ENCODE assay signal across 28 mouse cellular contexts in the genomic region with DNA sequence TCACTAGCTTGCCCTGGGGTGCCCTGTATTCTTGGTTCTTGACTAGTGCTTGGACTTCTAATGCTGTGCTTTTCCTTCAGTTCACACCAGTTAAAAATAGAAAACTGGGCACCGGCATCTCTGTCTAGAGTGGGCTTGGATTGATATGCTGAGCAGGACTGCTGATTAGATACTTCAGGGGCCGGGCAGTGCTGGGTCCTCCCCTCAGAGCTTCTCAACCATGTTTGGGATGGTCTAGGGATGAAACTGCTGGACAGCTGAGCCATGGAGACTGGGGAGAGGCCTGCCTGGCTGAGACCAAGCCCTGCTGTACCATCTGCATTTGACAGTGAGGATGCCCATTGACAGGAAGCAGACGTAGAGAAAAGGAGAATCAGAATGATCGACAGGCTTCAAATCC. TPM values are rescaled to one million over a fixed set of nuclear protein-coding genes. Genes with fewer than 3 reads are reported as not detected.
DNase-seq lines count a peak whose midpoint lies in the region; ATAC-seq lines count a peak whose summit lies in the region.
"Had no signal": no experiment of that assay in that cellular context is flagged by ENCODE, and none has a peak within 500 bp of the region (broad histone marks: within the 10 kb centered on the region; RNA-seq: fewer than 3 reads in every experiment).

No protein-coding gene starts in this region.

- peak; percentile 66 for ATAC-seq in heart, embryonic 15.5 days (replicated peaks; ENCODE audit: insufficient number of reproducible peaks, insufficient read depth, low FRiP score, low read depth)
- ATAC-seq in liver, embryonic 12.5 days: no peak
- ATAC-seq: lung, postnatal 0 days; Patski had no signal

- WGBS in heart, embryonic 15.5 days: 34% methylated on average over 4 of the region's 4 CpGs
- 66% methylated on average over 4 of the region's 4 CpGs for WGBS in liver, embryonic 12.5 days (ENCODE audit: insufficient replicate concordance)

- H3K9ac ChIP-seq in heart, embryonic 15.5 days: peak overlapping the region; percentile 41
- H3K9ac ChIP-seq in liver, embryonic 12.5 days: no peak overlapping the region
- H3K9ac ChIP-seq: embryonic facial prominence, embryonic 12.5 days; hindbrain, embryonic 13.5 days; kidney, embryonic 15.5 days; liver, embryonic 14.5 days; neural tube, embryonic 15.5 days had no signal

- H3K27me3 ChIP-seq in heart, embryonic 15.5 days: no peaks in the 10 kb centered on the region
- no peaks in the 10 kb centered on the region for H3K27me3 ChIP-seq in liver, embryonic 12.5 days (replicated peaks)
- H3K27me3 ChIP-seq: CH12.LX; embryonic facial prominence, embryonic 12.5 days; hindbrain, embryonic 13.5 days; kidney, embryonic 15.5 days; neural tube, embryonic 15.5 days had no signal

- peak overlapping the region; percentile 59 for H3K4me3 ChIP-seq in heart, embryonic 15.5 days
- no peak overlapping the region for H3K4me3 ChIP-seq in liver, embryonic 12.5 days
- H3K4me3 ChIP-seq: embryonic facial prominence, embryonic 12.5 days; hindbrain, embryonic 13.5 days; kidney, embryonic 15.5 days; midbrain, embryonic 10.5 days; neural tube, embryonic 15.5 days had no signal

- H3K4me2 ChIP-seq in heart, embryonic 15.5 days: peak overlapping the region; percentile 59
- H3K4me2 ChIP-seq in liver, embryonic 12.5 days: no peak overlapping the region
- H3K4me2 ChIP-seq: embryonic facial prominence, embryonic 12.5 days; hindbrain, embryonic 13.5 days; kidney, embryonic 15.5 days; neural tube, embryonic 15.5 days had no signal

- H3K9me3 ChIP-seq in heart, embryonic 15.5 days (replicated peaks): no peaks in the 10 kb centered on the region
- no peaks in the 10 kb centered on the region for H3K9me3 ChIP-seq in liver, embryonic 12.5 days (replicated peaks)
- H3K9me3 ChIP-seq: embryonic facial prominence, embryonic 12.5 days; G1E; hindbrain, embryonic 13.5 days; kidney, embryonic 15.5 days; midbrain, embryonic 10.5 days; neural tube, embryonic 15.5 days had no signal

- peaks cover 7% of the 10 kb centered on the region for H3K4me1 ChIP-seq in heart, embryonic 15.5 days (replicated peaks)
- H3K4me1 ChIP-seq in liver, embryonic 12.5 days: no peaks in the 10 kb centered on the region
- H3K4me1 ChIP-seq: neural tube, embryonic 15.5 days had no signal

- peak; percentile 67 to 85 for DNase-seq in heart, adult 18-20 months
- peak; percentile 79 to 84 for DNase-seq in heart, adult 9 months (ENCODE audit: low spot score in 2 of 2)
- peak; percentile 78 for DNase-seq in heart, postnatal 4 days
- no peak for DNase-seq in embryo, embryonic 10 days (ENCODE audit: low spot score)
- no peak for DNase-seq in adrenal gland, postnatal 36 days
- DNase-seq: B cell, adult 2 months; cerebellum, adult 11 months; kidney, adult 11 months; kidney, postnatal 4 days; right cerebral cortex, adult 18-20 months; thymus, adult 18-20 months had no signal

- H3K36me3 ChIP-seq in heart, embryonic 15.5 days: no peaks in the 10 kb centered on the region
- H3K36me3 ChIP-seq in liver, embryonic 12.5 days: no peaks in the 10 kb centered on the region
- H3K36me3 ChIP-seq: embryonic facial prominence, embryonic 12.5 days; G1E; hindbrain, embryonic 13.5 days; kidney, embryonic 15.5 days; midbrain, embryonic 10.5 days; neural tube, embryonic 15.5 days had no signal

- peak overlapping the region; percentile 98 for H3K27ac ChIP-seq in heart, embryonic 15.5 days
- H3K27ac ChIP-seq in liver, embryonic 12.5 days: no peak overlapping the region
- H3K27ac ChIP-seq: embryonic facial prominence, embryonic 12.5 days; hindbrain, embryonic 13.5 days; kidney, embryonic 15.5 days; liver, embryonic 14.5 days; midbrain, embryonic 10.5 days; neural tube, embryonic 15.5 days had no signal

RNA-seq across cellular contexts. Expression of gene Actc1, which starts 0.8 kb away (rescaled TPM):
- total RNA-seq in heart, adult 18-20 months (2021): over 10,000 TPM; 12,452 to 13,048 TPM
- polyA plus RNA-seq in heart, embryonic 15.5 days (2015; fragmentation: Nextera tagmentation; extraction: Ambion mirVana): 11,796 and 13,111 TPM in 2 replicates
- over 10,000 TPM; 17,542 to 18,879 TPM for total RNA-seq in heart, postnatal 4 days (2021)
- 9.2 and 20.4 TPM in 2 replicates for polyA plus RNA-seq in liver, embryonic 12.5 days (2016; fragmentation: Nextera tagmentation; extraction: Ambion mirVana)
- not detected for total RNA-seq in adrenal gland, postnatal 36 days (2021)
- total RNA-seq: adrenal gland, adult 18-20 months; CH12.LX; G1E; granulocyte monocyte progenitor cell, adult 5-6 weeks; left cerebral cortex, postnatal 36 days had no signal
- polyA plus RNA-seq: G1E, Patski had no signal

RNA-seq across cellular contexts. Expression of gene Gjd2, which starts 40.7 kb away (rescaled TPM):
- not detected for total RNA-seq in heart, adult 18-20 months (2021)
- 0.06 and 0.51 TPM in 2 replicates for polyA plus RNA-seq in heart, embryonic 15.5 days (2015; fragmentation: Nextera tagmentation; extraction: Ambion mirVana)
- total RNA-seq in heart, postnatal 4 days (2021): not detected
- 0.04 TPM in 1 of 2 replicates, not detected in the other for polyA plus RNA-seq in liver, embryonic 12.5 days (2016; fragmentation: Nextera tagmentation; extraction: Ambion mirVana)
- 1 to 10 TPM; 4.1 to 4.9 TPM for total RNA-seq in adrenal gland, postnatal 36 days (2021)
- total RNA-seq: CH12.LX; G1E; gastrocnemius, adult 8-10 months; granulocyte monocyte progenitor cell, adult 5-6 weeks had no signal
- polyA plus RNA-seq: G1E; liver, embryonic 14.5 days; lung, postnatal 0 days; Patski; urinary bladder, adult 2 months had no signal

Comparison
In these comparisons a context has a peak if more than half of its experiments do, and no peak if none do; other contexts are left out.
1. DNase-seq: peak in heart, adult 18-20 months (2 of 2), heart, adult 9 months (2 of 2) and heart, postnatal 4 days (single experiment); none in embryo, embryonic 10 days (single experiment) and adrenal gland, postnatal 36 days (0 of 2).
2. RNA of gene Actc1, which starts 0.8 kb away (total RNA-seq): 17,542 to 18,879 TPM in heart, postnatal 4 days and 12,452 to 13,048 TPM in heart, adult 18-20 months; not detected in adrenal gland, postnatal 36 days; every median in the first group is over 1,000 times any median in the second.
3. RNA of gene Gjd2, which starts 40.7 kb away (total RNA-seq): 4.1 to 4.9 TPM in adrenal gland, postnatal 36 days; not detected in heart, adult 18-20 months and not detected in heart, postnatal 4 days; every median in the first group is over 4 times any median in the second.